Mouse (Mus musculus): ENCODE data around the gene Tcea2. TPM values are rescaled to one million over a fixed set of nuclear protein-coding genes. Genes with fewer than 3 reads are reported as not detected.
A peak's percentile ranks its signal among the peaks of the same experiment; 100 is the strongest.

Tcea2 gene
- polyA plus RNA-seq, 1 experiment from 2014 or later: 13.5 TPM

DNA sequence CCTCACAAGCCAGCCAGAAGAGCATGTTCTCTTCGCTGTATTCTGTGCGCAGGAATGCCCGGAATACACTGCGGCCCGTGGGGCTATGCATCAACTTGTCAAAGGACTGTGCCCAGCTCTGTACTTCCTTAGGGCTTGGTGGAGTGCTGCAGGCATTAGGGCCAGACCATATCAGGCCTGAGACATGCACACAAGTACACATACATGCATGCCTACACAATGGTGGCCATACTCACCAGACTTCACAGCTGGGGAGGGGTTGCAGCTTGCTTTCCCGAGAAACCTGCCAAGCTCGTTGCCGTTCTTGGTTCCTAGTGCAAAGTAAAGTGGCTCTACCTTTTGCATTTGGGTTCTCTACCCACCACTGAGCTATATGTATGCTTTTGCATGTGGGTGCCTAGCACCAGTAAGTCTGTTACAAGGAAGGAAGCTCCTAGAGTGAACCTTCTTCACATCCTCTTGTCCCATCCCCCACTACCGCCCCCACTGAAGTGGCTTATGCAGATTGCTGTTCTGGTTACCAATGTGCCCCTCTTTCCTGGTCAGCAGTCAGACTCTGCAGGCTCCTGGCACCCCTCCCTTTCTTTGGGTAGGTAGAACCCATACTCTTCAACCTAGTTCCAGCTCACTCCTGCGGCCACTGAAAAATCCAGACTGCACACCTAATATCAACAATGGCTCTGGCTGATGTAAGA is 9.5 kb downstream of the Tcea2 start:
- 82% methylated on average over 10 of the region's 10 CpGs for WGBS (ENCODE audit: insufficient replicate concordance)
- Histone ChIP-seq H3K27me3 (ENCODE audit: control insufficient read depth, insufficient read depth, low read length) (no peaks in the 10 kb centered on the region), H3K4me1 (ENCODE audit: control insufficient read depth, insufficient read depth, low read length) (peaks cover 10% of the 10 kb centered on the region), H3K9me3 (replicated peaks; ENCODE audit: control insufficient read depth, low read length) (no peaks in the 10 kb centered on the region), H3K27ac (ENCODE audit: low read depth, low read length) (no peak overlapping the region), H3K9ac (ENCODE audit: low read depth, low read length) (no peak overlapping the region), H3K36me3 (ENCODE audit: control insufficient read depth, insufficient read depth, low read length) (peaks cover 5% of the 10 kb centered on the region; the same call in 1 of the 2 replicates), H3K4me3 (ENCODE audit: low read depth, low read length) (no peak overlapping the region), H3K4me2 (no peak overlapping the region)
- no peak for ATAC-seq (replicated peaks; ENCODE audit: insufficient number of reproducible peaks, low FRiP score, low TSS enrichment)

DNA sequence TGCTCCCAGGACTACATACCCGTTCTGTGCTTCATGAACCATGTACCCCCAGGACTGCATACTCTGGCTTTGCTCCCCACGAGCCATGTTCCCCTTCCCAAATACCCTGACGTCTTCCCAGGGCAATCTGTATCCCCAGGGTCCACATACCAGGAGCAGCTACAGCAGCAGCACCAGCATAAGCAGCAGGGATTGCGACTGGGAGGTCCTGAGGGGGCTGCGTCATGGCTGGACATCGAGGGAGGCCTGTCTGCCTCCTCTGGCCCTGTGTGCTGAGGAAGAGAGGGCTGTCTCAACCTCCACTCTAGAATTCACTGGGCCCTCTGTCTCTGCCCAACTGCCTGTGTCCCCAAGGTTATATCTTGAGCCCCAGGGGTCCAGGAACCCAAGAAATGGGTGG is 11.0 kb downstream of the Tcea2 start:
- no peak overlapping the region for H3K9ac ChIP-seq (ENCODE audit: low read depth, low read length)
- WGBS (ENCODE audit: insufficient replicate concordance): 78% methylated on average over 6 of the region's 6 CpGs
- no peak overlapping the region for H3K4me2 ChIP-seq

DNA sequence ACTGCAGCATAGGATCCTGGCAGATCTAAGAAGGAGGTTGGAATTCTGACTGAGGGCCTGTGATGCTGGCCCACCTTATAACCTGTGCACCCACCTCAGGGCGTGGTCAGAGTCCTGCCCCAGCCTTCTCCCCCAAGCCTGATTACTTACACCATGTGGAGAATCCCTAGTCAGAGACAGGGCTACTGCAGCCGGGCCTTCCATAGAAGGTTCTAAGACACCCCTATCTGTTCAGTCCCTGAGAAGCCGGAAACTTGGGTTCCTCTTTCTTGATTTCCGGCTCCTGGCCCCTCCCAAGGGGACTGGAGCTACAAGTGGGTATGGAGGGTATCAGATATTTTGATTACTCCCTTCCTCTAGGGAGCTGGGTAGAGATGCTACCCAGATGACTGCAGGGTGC is 11.5 kb downstream of the Tcea2 start:
- H3K4me1 ChIP-seq (ENCODE audit: control insufficient read depth, insufficient read depth, low read length): peaks cover 10% of the 10 kb centered on the region
- WGBS (ENCODE audit: insufficient replicate concordance): 83% methylated on average over 4 of the region's 4 CpGs
- ATAC-seq (replicated peaks; ENCODE audit: insufficient number of reproducible peaks, low FRiP score, low TSS enrichment): no peak

More for the DNA sequence above, 11.0 kb downstream of the Tcea2 start:
- H3K27me3 ChIP-seq (ENCODE audit: control insufficient read depth, insufficient read depth, low read length): peaks cover 3% of the 10 kb centered on the region; the same call in 1 of the 2 replicates
- no peaks in the 10 kb centered on the region for H3K9me3 ChIP-seq (replicated peaks; ENCODE audit: control insufficient read depth, low read length)
- H3K4me3 ChIP-seq (ENCODE audit: low read depth, low read length): no peak overlapping the region
- H3K27ac ChIP-seq (ENCODE audit: low read depth, low read length): no peak overlapping the region
- H3K36me3 ChIP-seq (ENCODE audit: control insufficient read depth, insufficient read depth, low read length): peaks cover 5% of the 10 kb centered on the region; the same call in 1 of the 2 replicates
- H3K4me1 ChIP-seq (ENCODE audit: control insufficient read depth, insufficient read depth, low read length): peaks cover 10% of the 10 kb centered on the region
- ATAC-seq (replicated peaks; ENCODE audit: insufficient number of reproducible peaks, low FRiP score, low TSS enrichment): no peak

DNA sequence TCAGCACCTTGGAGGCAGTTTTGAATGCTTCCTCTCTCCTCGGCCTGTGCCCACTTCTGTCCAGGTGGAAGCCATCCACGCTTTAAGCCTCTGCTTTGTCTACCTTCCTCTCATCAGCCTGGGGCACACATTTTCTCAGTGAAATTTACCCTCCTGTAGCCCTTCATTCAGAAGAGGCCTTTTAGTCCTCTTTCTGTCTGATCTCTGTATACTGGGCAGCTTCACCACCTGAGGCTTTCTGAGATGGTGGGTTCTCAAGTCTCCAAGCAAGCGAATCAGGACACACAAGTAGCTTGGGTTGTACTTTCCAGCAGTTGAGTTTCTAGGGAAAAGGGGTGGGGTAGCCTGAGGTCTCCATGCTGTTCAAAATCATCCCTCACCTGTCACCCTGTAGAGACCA is 12.2 kb downstream of the Tcea2 start:
- Histone ChIP-seq H3K36me3 (ENCODE audit: control insufficient read depth, insufficient read depth, low read length) (peaks cover under 1% of the 10 kb centered on the region; the same call in 1 of the 2 replicates), H3K9ac (ENCODE audit: low read depth, low read length) (no peak overlapping the region)
- WGBS (ENCODE audit: insufficient replicate concordance): 83% methylated on average over 3 of the region's 3 CpGs

More for the DNA sequence above, 11.5 kb downstream of the Tcea2 start:
- H3K4me3 ChIP-seq (ENCODE audit: low read depth, low read length): 0 out of 2 replicates have a peak overlapping the region, but pooled peaks have one; percentile 1
- H3K9ac ChIP-seq (ENCODE audit: low read depth, low read length): no peak overlapping the region
- H3K27me3 ChIP-seq (ENCODE audit: control insufficient read depth, insufficient read depth, low read length): peaks cover 3% of the 10 kb centered on the region; the same call in 1 of the 2 replicates
- H3K27ac ChIP-seq (ENCODE audit: low read depth, low read length): no peak overlapping the region
- no peak overlapping the region for H3K4me2 ChIP-seq
- peaks cover 2% of the 10 kb centered on the region; the same call in 1 of the 2 replicates for H3K36me3 ChIP-seq (ENCODE audit: control insufficient read depth, insufficient read depth, low read length)
- H3K9me3 ChIP-seq (replicated peaks; ENCODE audit: control insufficient read depth, low read length): no peaks in the 10 kb centered on the region

DNA sequence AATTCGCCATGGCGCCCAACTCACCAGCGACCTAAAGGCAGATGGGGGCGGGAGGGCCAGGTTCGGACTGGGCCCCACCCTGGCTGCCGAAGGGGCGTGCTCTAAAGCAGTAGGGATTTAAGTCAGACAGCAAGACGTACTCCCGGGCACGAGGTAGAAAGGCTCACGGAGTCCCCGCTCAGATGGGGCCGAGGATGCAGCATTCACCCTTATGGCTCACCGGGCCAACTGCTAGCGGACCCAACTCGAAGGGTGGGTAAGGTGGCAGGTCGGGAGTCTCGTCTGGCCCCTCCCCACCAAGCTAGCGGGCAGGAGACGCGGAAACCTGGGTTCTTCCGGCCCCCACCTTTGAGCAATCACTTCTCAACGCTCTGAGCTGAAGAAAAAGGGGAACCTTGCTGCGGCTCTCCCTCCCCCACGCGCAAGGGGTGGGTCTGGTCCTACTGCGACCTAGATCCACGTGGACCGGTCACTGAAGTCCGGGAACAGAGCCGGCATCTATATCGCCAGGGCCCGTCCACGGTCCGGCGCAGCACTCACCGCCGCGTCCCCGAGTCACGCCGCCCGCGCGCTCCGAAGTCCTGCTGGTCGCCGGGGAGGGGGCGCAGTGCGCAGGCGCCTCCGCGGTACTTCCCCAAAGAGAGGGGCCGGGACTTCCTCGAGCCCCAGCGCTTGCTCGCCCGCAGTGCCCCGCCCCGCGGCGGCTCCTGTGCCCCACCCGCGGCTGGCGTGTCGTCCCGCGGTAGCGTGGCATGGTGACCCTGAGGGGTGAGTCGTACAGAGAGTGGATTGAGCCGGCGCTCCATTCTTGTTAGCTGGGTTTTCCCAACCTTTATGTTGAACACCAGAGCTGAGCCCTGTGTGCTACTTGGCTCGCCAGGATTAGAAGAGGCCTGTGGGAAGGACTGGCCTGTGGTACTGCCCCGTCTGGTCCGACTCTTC is 13.5 kb downstream of the Tcea2 start, which contains the start of gene Rgs19:
Gene Rgs19, minus strand, starts transcription at position 639 of the 942 bp plus-strand sequence.
- ATAC-seq (replicated peaks; ENCODE audit: insufficient number of reproducible peaks, low FRiP score, low TSS enrichment): peak; percentile 71
- under 1% methylated on average over 75 of the region's 75 CpGs for WGBS (ENCODE audit: insufficient replicate concordance)
- H3K9ac ChIP-seq (ENCODE audit: low read depth, low read length): peak within 1 kb of the TSS; percentile 85

More for the DNA sequence above, 12.2 kb downstream of the Tcea2 start:
- H3K4me2 ChIP-seq: peak overlapping the region; percentile 95
- H3K4me1 ChIP-seq (ENCODE audit: control insufficient read depth, insufficient read depth, low read length): peaks cover 10% of the 10 kb centered on the region
- no peak overlapping the region for H3K4me3 ChIP-seq (ENCODE audit: low read depth, low read length)
- no peaks in the 10 kb centered on the region for H3K9me3 ChIP-seq (replicated peaks; ENCODE audit: control insufficient read depth, low read length)
- H3K27me3 ChIP-seq (ENCODE audit: control insufficient read depth, insufficient read depth, low read length): peaks cover 7% of the 10 kb centered on the region; the same call in 1 of the 2 replicates
- no peak for ATAC-seq (replicated peaks; ENCODE audit: insufficient number of reproducible peaks, low FRiP score, low TSS enrichment)
- H3K27ac ChIP-seq (ENCODE audit: low read depth, low read length): no peak overlapping the region

DNA sequence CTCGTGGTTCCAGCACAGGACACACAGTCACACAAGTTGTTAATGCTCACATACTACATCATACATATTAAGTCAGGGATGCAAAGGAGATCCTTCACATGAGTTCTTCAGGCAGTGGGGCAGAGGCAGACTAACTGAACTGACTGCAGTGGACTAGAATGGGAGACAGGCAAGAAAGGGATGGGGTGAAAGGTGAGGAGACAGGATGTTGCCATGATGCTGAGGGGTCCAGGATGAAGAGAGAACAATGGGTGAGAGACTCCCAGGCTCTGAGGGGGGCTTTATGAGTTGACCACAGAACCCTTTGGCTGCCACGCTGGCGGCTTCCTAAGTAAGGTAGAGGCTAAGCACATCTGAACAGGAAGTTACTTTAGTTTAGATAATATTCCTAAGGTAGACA is 14.5 kb downstream of the Tcea2 start:
- Histone ChIP-seq H3K4me3 (ENCODE audit: low read depth, low read length) (no peak overlapping the region), H3K9ac (ENCODE audit: low read depth, low read length) (peak overlapping the region; percentile 85; the same call in 1 of the 2 replicates)

More for the DNA sequence above, 13.5 kb downstream of the Tcea2 start, which contains the start of gene Rgs19:
- no peaks in the 10 kb centered on the region; the same call in 1 of the 2 replicates for H3K36me3 ChIP-seq (ENCODE audit: control insufficient read depth, insufficient read depth, low read length)
- H3K27me3 ChIP-seq (ENCODE audit: control insufficient read depth, insufficient read depth, low read length): peaks cover 7% of the 10 kb centered on the region; the same call in 1 of the 2 replicates
- no peaks in the 10 kb centered on the region for H3K9me3 ChIP-seq (replicated peaks; ENCODE audit: control insufficient read depth, low read length)
- H3K27ac ChIP-seq (ENCODE audit: low read depth, low read length): peak within 1 kb of the TSS; percentile 59
- H3K4me1 ChIP-seq (ENCODE audit: control insufficient read depth, insufficient read depth, low read length): peaks cover 10% of the 10 kb centered on the region
- peak within 1 kb of the TSS; percentile 69 for H3K4me3 ChIP-seq (ENCODE audit: low read depth, low read length)
- peak within 1 kb of the TSS; percentile 95 for H3K4me2 ChIP-seq

DNA sequence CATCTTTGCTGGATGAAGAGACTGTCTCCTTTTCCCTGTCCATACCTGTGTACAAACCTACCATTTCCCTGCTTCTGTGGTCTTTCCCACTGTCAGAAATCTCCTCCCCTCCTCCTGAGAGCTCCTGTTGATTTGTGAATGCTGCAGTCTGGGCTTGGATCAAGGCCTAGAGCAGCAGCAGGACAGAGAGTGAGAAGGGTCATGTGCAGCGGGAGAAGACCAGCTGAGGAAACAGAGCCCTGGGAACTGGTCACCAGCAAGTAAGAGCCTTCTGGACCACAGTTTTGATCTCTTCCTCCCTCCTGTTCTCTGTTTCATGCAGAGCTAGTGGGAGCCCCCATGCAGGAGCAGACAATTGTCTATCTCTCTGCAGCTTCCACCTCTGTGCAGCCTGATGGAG is 15.7 kb downstream of the Tcea2 start:
- Histone ChIP-seq H3K9ac (ENCODE audit: low read depth, low read length) (no peak overlapping the region), H3K36me3 (ENCODE audit: control insufficient read depth, insufficient read depth, low read length) (no peaks in the 10 kb centered on the region), H3K27ac (ENCODE audit: low read depth, low read length) (no peak overlapping the region), H3K4me2 (no peak overlapping the region), H3K4me3 (ENCODE audit: low read depth, low read length) (no peak overlapping the region), H3K27me3 (ENCODE audit: control insufficient read depth, insufficient read depth, low read length) (peaks cover 7% of the 10 kb centered on the region; the same call in 1 of the 2 replicates), H3K9me3 (replicated peaks; ENCODE audit: control insufficient read depth, low read length) (no peaks in the 10 kb centered on the region), H3K4me1 (ENCODE audit: control insufficient read depth, insufficient read depth, low read length) (peaks cover 10% of the 10 kb centered on the region)
- ATAC-seq (replicated peaks; ENCODE audit: insufficient number of reproducible peaks, low FRiP score, low TSS enrichment): no peak
- WGBS (ENCODE audit: insufficient replicate concordance): 78% methylated on average over 1 of the region's 1 CpGs

More for the DNA sequence above, 14.5 kb downstream of the Tcea2 start:
- Histone ChIP-seq H3K4me2 (peak overlapping the region; percentile 95), H3K27ac (ENCODE audit: low read depth, low read length) (no peak overlapping the region), H3K27me3 (ENCODE audit: control insufficient read depth, insufficient read depth, low read length) (peaks cover 7% of the 10 kb centered on the region; the same call in 1 of the 2 replicates), H3K36me3 (ENCODE audit: control insufficient read depth, insufficient read depth, low read length) (no peaks in the 10 kb centered on the region), H3K9me3 (replicated peaks; ENCODE audit: control insufficient read depth, low read length) (no peaks in the 10 kb centered on the region), H3K4me1 (ENCODE audit: control insufficient read depth, insufficient read depth, low read length) (peaks cover 10% of the 10 kb centered on the region)
- WGBS (ENCODE audit: insufficient replicate concordance): 88% methylated on average over 3 of the region's 3 CpGs
- no peak for ATAC-seq (replicated peaks; ENCODE audit: insufficient number of reproducible peaks, low FRiP score, low TSS enrichment)

DNA sequence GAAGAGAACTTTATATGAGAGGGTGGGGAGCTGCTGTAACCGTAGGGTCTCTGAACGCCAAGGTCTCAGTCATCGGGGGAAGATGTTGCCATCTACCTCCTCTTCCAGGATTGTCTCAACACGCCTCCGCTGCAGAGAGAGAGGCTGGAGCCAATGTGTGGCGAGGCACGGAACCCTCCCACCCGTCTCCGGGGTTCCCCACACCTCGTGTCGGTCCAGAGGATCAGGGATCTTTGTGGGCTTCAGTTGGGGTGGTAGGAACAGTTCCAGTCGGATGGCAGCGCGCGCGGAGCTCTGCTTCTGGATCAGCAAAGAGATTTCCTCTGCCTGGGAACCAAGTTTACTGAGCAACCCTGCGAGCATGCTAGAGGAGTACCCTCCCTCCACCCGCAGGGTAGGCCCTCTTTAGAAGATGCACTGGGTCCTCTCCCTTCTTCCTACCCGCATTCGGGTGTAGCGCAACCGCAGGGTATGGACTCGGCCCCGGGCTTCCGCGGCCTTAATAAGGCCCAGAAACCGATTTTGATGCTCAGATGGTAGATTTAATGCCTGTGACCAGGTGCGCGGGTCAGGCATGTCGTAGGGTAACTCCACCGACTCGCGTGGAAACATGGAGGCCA is 16.8 kb downstream of the Tcea2 start:
- Histone ChIP-seq H3K27ac (ENCODE audit: low read depth, low read length) (no peak overlapping the region), H3K27me3 (ENCODE audit: control insufficient read depth, insufficient read depth, low read length) (peaks cover 7% of the 10 kb centered on the region; the same call in 1 of the 2 replicates), H3K4me3 (ENCODE audit: low read depth, low read length) (no peak overlapping the region), H3K4me2 (no peak overlapping the region), H3K36me3 (ENCODE audit: control insufficient read depth, insufficient read depth, low read length) (no peaks in the 10 kb centered on the region), H3K4me1 (ENCODE audit: control insufficient read depth, insufficient read depth, low read length) (peaks cover 7% of the 10 kb centered on the region), H3K9ac (ENCODE audit: low read depth, low read length) (no peak overlapping the region), H3K9me3 (replicated peaks; ENCODE audit: control insufficient read depth, low read length) (no peaks in the 10 kb centered on the region)
- no peak for ATAC-seq (replicated peaks; ENCODE audit: insufficient number of reproducible peaks, low FRiP score, low TSS enrichment)
- WGBS (ENCODE audit: insufficient replicate concordance): 52% methylated on average over 33 of the region's 33 CpGs

All from heart, embryonic 11.5 days (tissue).